Mouse (Mus musculus) liver, adult 2 months (tissue): ENCODE results near the gene Nkx2-5.

Experiments used
- CTCF ChIP-seq: fragments of 200-500 bp; IDR thresholded peaks from 2 replicates; pipeline ENCODE4 v1.5.1; 2011; ENCODE audit warnings: low read depth, low read length, control low read depth
- POLR2A ChIP-seq: fragments of 200-500 bp; IDR thresholded peaks from 2 replicates; pipeline ENCODE4 v1.6.1; 2011; ENCODE audit warnings: low read length, control low read depth; ENCODE audit not compliant: insufficient read depth; ENCODE audit errors: extremely low read depth

GRCm38 (mm10) chr17:26792096-26792495 is 52.7 kb downstream of the Nkx2-5 start:
- TF ChIP-seq CTCF (no peak), POLR2A (no peak)
